Mouse (Mus musculus) olfactory bulb, adult 2 months (tissue): ENCODE results near the gene Unc5c. TPM values are rescaled to one million over a fixed set of nuclear protein-coding genes. Genes with fewer than 3 reads are reported as not detected.

Experiments used
- H3K27ac ChIP-seq: fragments of 200-500 bp; 2 replicates; pipeline ENCODE4 v1.5.1; 2012; ENCODE audit warnings: low read depth, low read length; ENCODE audit not compliant: insufficient read depth
- H3K4me1 ChIP-seq: fragments of 200-500 bp; 2 replicates; pipeline ENCODE4 v1.6.1; 2012; ENCODE audit warnings: low read length; ENCODE audit not compliant: control insufficient read depth, insufficient read depth
- H3K4me3 ChIP-seq: fragments of 200-500 bp; 2 replicates; pipeline ENCODE4 v1.5.1; 2012; ENCODE audit warnings: mild to moderate bottlenecking, low read depth, low read length, moderate library complexity; ENCODE audit not compliant: insufficient read depth
- CTCF ChIP-seq: fragments of 200-500 bp; IDR thresholded peaks from 2 replicates; pipeline ENCODE4 v1.5.1; 2012; ENCODE audit warnings: low read depth, mild to moderate bottlenecking, low read length, moderate library complexity; ENCODE audit not compliant: insufficient read depth
- POLR2A ChIP-seq: fragments of 200-500 bp; IDR thresholded peaks from 2 replicates; pipeline ENCODE4 v1.6.1; 2012; ENCODE audit warnings: mild to moderate bottlenecking, low read depth, low read length, moderate library complexity; ENCODE audit not compliant: insufficient read depth
- WGBS: fragments of 180-500 bp; shearing (Covaris S2); methylation state at CpG from one replicate; pipeline ENCODE4 v1.1.7; 2018; 5-methylcytosine and 5-hydroxymethylcytosine counted together
- polyA plus RNA-seq: library from polyadenylated mRNA; stranded (reverse); fragments of >200 nt; gene quantifications from 2 replicates; pipeline ENCODE4 v1.2.4, GENCODE M21; 2012; ENCODE audit warnings: low replicate concordance; ENCODE audit not compliant: missing spikeins, insufficient read depth, insufficient read length

The Unc5c gene
- polyA plus RNA-seq, 1 experiment = not detected

- TF ChIP-seq CTCF (no peak), POLR2A (no peak)
- H3K4me1 ChIP-seq = no peaks in the 10 kb centered on the region
- 59% methylated on average over 1 of the region's 1 CpGs for WGBS
- H3K27ac ChIP-seq = no peak overlapping the region
- H3K4me3 ChIP-seq = no peak overlapping the region
Observed at GRCm38 (mm10) chr3:141797789-141798188, 332.8 kb downstream of the Unc5c start.

DNA sequence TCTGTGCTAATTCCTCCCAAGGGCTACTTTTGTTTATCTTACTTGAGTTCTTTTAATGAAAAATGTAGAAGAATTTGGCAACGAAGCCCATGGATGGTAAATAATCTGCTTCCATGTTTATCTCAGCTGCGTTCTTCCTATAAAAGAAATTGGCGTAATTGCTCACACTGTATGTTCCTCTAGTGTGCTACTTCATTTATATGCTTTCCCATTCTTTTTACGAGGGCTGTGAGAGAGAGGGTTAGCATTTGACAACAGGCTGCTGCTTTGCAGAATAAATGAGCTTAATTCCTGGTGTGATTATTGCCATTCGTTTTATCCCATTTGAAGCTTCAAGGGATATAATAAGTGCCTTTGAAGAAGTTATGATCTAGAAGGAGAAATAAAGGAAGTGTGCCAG is 339.1 kb downstream of the Unc5c start:
- no peak overlapping the region for H3K27ac ChIP-seq
- TF ChIP-seq CTCF (no peak), POLR2A (no peak)
- WGBS = 79% methylated on average over 5 of the region's 5 CpGs
- H3K4me1 ChIP-seq = no peaks in the 10 kb centered on the region
- H3K4me3 ChIP-seq = no peak overlapping the region

DNA sequence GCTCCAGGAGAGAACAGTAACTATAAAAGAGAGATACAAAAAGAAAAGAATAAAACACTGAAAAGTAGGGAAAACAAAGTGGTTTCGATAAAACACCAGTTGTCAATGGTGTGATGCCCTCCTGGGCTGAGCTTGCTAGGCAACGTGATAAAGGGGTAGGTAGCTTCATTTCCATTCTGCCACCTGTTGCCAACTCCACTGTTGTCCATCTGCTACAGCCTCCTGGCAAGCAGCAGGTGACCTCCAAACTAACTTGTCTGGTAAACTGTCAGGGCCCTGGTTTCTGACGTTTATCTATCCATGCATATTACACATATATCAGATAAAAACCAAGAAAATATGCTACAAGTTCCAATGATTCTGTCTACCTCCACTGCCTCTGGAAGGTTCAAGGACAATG is 344.6 kb downstream of the Unc5c start:
- Histone ChIP-seq H3K4me1 (peaks cover 5% of the 10 kb centered on the region), H3K4me3 (no peak overlapping the region), H3K27ac (no peak overlapping the region)
- TF ChIP-seq POLR2A (no peak), CTCF (no peak)
- 87% methylated on average over 3 of the region's 3 CpGs for WGBS

DNA sequence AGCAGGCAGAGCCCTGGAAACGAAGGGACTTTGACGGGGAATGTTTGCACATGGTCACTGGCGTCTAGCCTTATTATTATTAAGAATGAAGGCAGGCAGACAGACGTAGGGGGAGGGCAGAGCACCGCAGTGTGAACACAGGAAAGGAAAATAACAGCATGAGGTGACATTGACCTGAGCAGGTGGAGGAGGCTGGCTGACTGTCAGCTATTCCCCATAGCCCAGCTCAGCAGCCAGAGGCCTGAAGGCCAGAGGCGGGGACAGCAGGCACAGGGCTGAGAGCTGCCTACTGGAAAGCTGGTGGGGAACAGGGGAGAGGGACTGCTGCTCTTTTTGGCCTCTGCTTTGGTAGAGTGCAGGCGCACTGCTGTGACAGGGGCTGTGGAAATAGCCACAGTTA is 345.9 kb downstream of the Unc5c start:
- no peak overlapping the region for H3K27ac ChIP-seq
- TF ChIP-seq POLR2A (no peak), CTCF (no peak)
- peaks cover 5% of the 10 kb centered on the region for H3K4me1 ChIP-seq
- 69% methylated on average over 7 of the region's 7 CpGs for WGBS
- no peak overlapping the region for H3K4me3 ChIP-seq

- Histone ChIP-seq H3K4me3 (no peak overlapping the region), H3K27ac (no peak overlapping the region), H3K4me1 (peaks cover 5% of the 10 kb centered on the region)
- no peak for TF ChIP-seq POLR2A
- WGBS = 73% methylated on average over 2 of the region's 2 CpGs
Observed at GRCm38 (mm10) chr3:141811348-141811747, 346.3 kb downstream of the Unc5c start.

DNA sequence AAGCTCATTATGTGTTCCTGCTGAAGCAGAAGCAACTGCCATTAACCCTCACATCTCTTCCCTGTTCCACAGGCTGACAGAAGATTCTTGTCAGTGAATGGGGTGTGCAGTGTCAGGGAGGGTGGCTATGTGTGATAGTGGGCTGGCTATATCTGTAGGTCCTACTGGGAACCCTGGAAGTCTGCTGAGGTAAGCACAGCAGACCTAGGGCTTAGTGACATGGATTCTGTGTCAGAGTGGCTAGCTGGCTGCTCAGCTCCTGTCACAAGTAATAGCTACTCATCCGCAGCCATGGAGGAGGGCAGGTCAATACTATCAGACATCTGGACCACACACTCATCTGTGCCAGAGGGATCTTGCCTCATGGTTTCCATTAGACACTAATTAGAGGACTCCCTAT is 349.8 kb downstream of the Unc5c start:
- TF ChIP-seq POLR2A = no peak
- TF ChIP-seq CTCF = no peak
- 50% methylated on average over 1 of the region's 1 CpGs for WGBS
- Histone ChIP-seq H3K4me1 (peaks cover 12% of the 10 kb centered on the region), H3K4me3 (no peak overlapping the region), H3K27ac (no peak overlapping the region)

- WGBS = 32% methylated on average over 3 of the region's 3 CpGs
- Histone ChIP-seq H3K27ac (no peak overlapping the region), H3K4me3 (no peak overlapping the region), H3K4me1 (peaks cover 8% of the 10 kb centered on the region)
- no peak for TF ChIP-seq POLR2A
- TF ChIP-seq CTCF = no peak
Observed at GRCm38 (mm10) chr3:141818615-141819312, 353.7 kb downstream of the Unc5c start.

GRCm38 (mm10) chr3:141819331-141819941 is 354.4 kb downstream of the Unc5c start:
- TF ChIP-seq POLR2A = no peak
- no peak overlapping the region for H3K27ac ChIP-seq
- peaks cover 8% of the 10 kb centered on the region for H3K4me1 ChIP-seq
- 28% methylated on average over 13 of the region's 13 CpGs for WGBS
- no peak overlapping the region for H3K4me3 ChIP-seq

- TF ChIP-seq POLR2A = no peak
- TF ChIP-seq CTCF = no peak
- Histone ChIP-seq H3K27ac (no peak overlapping the region), H3K4me1 (no peaks in the 10 kb centered on the region), H3K4me3 (no peak overlapping the region)
- 89% methylated on average over 5 of the region's 5 CpGs for WGBS
Observed at GRCm38 (mm10) chr3:141828301-141828700, 363.3 kb downstream of the Unc5c start.
